Mouse (Mus musculus) lung, adult 18-20 months (tissue): ENCODE measurements around the gene Tpm3.

ENCODE experiments used
- DNase-seq, 2 experiments: peaks; one replicate each; pipeline ENCODE4 v3.0.0; 2022; ENCODE audit warnings: mixed read lengths in 2 of 2

The Tpm3 gene

GRCm38 (mm10) chr3:90139962-90140361 is 67.5 kb downstream of the Tpm3 start:
- no peak for DNase-seq

- DNase-seq: no peak
Measured at GRCm38 (mm10) chr3:90145461-90145860, 73.0 kb downstream of the Tpm3 start.

GRCm38 (mm10) chr3:90146651-90147050 is 74.2 kb downstream of the Tpm3 start:
- DNase-seq: no peak
